Mouse (Mus musculus) small intestine, adult 2 months (tissue): Measurements from ENCODE around the gene Dtx1. TPM values are rescaled to one million over a fixed set of nuclear protein-coding genes. Genes with fewer than 3 reads are reported as not detected.

ENCODE experiments used
- H3K27ac ChIP-seq: fragments of 200-500 bp; 2 replicates; pipeline ENCODE4 v1.5.1; 2012; ENCODE audit warnings: low read depth, low read length, control low read depth, inconsistent platforms; ENCODE audit not compliant: insufficient read depth
- H3K27me3 ChIP-seq: fragments of 200-500 bp; 2 replicates; pipeline ENCODE4 v1.6.1; 2012; ENCODE audit warnings: mild to moderate bottlenecking, moderate library complexity, low read length, inconsistent platforms; ENCODE audit not compliant: control insufficient read depth, insufficient read depth
- H3K36me3 ChIP-seq: fragments of 200-500 bp; 2 replicates; pipeline ENCODE4 v1.6.1; 2012; ENCODE audit warnings: mild to moderate bottlenecking, low read length, control low read depth, inconsistent platforms; ENCODE audit not compliant: control insufficient read depth, insufficient read depth
- H3K4me1 ChIP-seq: fragments of 200-500 bp; 2 replicates; pipeline ENCODE4 v1.6.1; 2012; ENCODE audit warnings: low read length, inconsistent platforms, mixed read lengths; ENCODE audit not compliant: control insufficient read depth, insufficient read depth, insufficient read length
- H3K4me3 ChIP-seq: fragments of 200-500 bp; 2 replicates; pipeline ENCODE4 v1.5.1; 2012; ENCODE audit warnings: low read depth, mild to moderate bottlenecking, control low read depth, inconsistent platforms, low read length, moderate library complexity
- CTCF ChIP-seq: fragments of 200-500 bp; IDR thresholded peaks from 2 replicates; pipeline ENCODE4 v1.5.1; 2012; ENCODE audit warnings: low read depth, mild to moderate bottlenecking, control low read depth, inconsistent platforms, low read length, moderate library complexity, mixed read lengths; ENCODE audit not compliant: insufficient replicate concordance, insufficient read length; ENCODE audit errors: extremely low read depth
- POLR2A ChIP-seq: fragments of 200-500 bp; IDR thresholded peaks from 2 replicates; pipeline ENCODE4 v1.6.1; 2012; ENCODE audit warnings: low read depth, mild to moderate bottlenecking, control low read depth, inconsistent platforms, low read length, moderate library complexity
- WGBS: fragments of 180-500 bp; shearing (Covaris S2); methylation state at CpG from one replicate; pipeline ENCODE4 v1.1.7; 2018; 5-methylcytosine and 5-hydroxymethylcytosine counted together
- polyA plus RNA-seq: library from polyadenylated mRNA; depleted of rRNA; stranded (reverse); fragments of >200 nt; gene quantifications from 2 replicates; pipeline ENCODE4 v1.2.3, GENCODE M21; 2012

The Dtx1 gene
- polyA plus RNA-seq, 1 experiment = 31.1 TPM

DNA sequence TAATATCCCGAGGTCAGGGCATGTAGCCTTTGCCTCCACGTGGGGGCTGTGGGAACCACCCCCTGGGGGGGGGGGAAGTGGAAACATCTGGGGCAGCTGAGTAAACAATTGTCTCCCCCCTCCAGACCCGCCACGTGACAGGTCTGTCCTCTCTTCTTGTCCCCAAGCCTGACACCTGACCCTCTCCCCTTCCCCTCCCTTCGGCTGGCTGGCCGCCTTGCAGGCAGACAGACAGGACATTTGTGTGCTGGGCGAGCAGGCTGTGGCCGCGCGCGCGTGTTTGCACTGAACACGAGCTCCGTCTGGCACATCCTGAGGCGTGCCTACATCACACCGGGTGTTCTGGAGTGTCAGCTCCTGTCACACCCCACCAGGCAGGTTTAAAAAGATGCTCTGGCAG lies 5.2 kb downstream of the Dtx1 start:
- 7% methylated on average over 16 of the region's 16 CpGs for WGBS

GRCm38 (mm10) chr5:120704421-120704820 lies 7.3 kb downstream of the Dtx1 start:
- Histone ChIP-seq H3K36me3 (no peaks in the 10 kb centered on the region), H3K27ac (no peak overlapping the region), H3K27me3 (no peaks in the 10 kb centered on the region), H3K4me1 (no peaks in the 10 kb centered on the region), H3K4me3 (no peak overlapping the region)
- WGBS = 40% methylated on average over 6 of the region's 6 CpGs
- no peak for TF ChIP-seq POLR2A
- TF ChIP-seq CTCF = no peak

More for the DNA sequence above, 5.2 kb downstream of the Dtx1 start:
- H3K4me1 ChIP-seq = peaks cover 3% of the 10 kb centered on the region; the same call in 1 of the 2 replicates
- H3K4me3 ChIP-seq = no peak overlapping the region; the same call in 1 of the 2 replicates
- H3K27me3 ChIP-seq = peaks cover 7% of the 10 kb centered on the region; the same call in 1 of the 2 replicates
- no peak for TF ChIP-seq CTCF
- no peak overlapping the region for H3K27ac ChIP-seq
- no peaks in the 10 kb centered on the region for H3K36me3 ChIP-seq

DNA sequence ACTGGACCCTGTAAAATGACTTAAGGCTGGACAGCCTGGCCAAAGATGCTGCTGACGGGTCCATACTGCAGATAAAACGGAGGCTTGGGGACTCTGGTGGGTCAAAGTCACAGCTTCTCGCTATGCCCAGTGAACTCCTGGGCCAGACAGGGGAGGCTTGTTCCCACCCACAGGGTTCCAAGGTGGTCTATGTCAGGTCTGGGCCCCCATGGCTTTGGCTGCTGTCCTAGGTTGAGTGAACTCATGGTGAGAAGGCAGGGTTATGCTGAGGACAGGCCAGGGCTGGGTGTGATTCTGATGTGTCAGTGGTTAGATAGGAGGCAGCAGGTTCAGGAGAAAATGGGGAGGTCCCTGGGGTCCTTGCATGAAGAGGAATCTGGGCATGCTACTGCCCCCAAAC lies 8.1 kb downstream of the Dtx1 start:
- H3K4me1 ChIP-seq = no peaks in the 10 kb centered on the region
- WGBS = 86% methylated on average over 3 of the region's 3 CpGs
- TF ChIP-seq POLR2A (no peak), CTCF (no peak)
- H3K27ac ChIP-seq = no peak overlapping the region
- no peaks in the 10 kb centered on the region for H3K36me3 ChIP-seq
- H3K27me3 ChIP-seq = 0 out of 2 replicates have a peak, but pooled peaks cover 2% of the 10 kb centered on the region
- no peak overlapping the region for H3K4me3 ChIP-seq

DNA sequence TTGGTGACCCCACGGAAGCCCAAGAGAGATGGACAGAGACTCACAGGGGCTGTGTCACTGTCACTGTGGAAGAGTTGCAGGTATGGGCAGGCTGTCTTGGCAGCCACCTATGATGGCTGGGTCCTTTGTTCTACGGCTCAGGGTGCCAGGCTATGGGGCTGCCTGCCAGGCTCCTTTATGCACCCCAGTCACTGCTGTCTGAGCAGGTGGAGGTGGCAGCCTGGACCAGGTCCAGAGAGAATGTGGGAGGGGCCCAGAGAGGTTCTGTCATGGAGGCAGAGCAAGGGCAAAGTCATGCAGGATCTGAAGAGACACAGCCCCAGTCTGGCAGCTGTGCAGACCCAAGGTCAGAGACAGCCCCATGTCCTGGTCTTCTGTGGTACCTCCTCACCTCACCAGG lies 8.8 kb downstream of the Dtx1 start:
- Histone ChIP-seq H3K27ac (no peak overlapping the region), H3K4me3 (no peak overlapping the region), H3K27me3 (0 out of 2 replicates have a peak, but pooled peaks cover 2% of the 10 kb centered on the region), H3K36me3 (no peaks in the 10 kb centered on the region), H3K4me1 (no peaks in the 10 kb centered on the region)
- WGBS = 44% methylated on average over 2 of the region's 2 CpGs
- TF ChIP-seq POLR2A (no peak), CTCF (no peak)

- Histone ChIP-seq H3K27me3 (0 out of 2 replicates have a peak, but pooled peaks cover 2% of the 10 kb centered on the region), H3K4me1 (no peaks in the 10 kb centered on the region), H3K4me3 (no peak overlapping the region), H3K36me3 (no peaks in the 10 kb centered on the region), H3K27ac (no peak overlapping the region)
- 34% methylated on average over 4 of the region's 4 CpGs for WGBS
- no peak for TF ChIP-seq CTCF
- TF ChIP-seq POLR2A = no peak
Observed at GRCm38 (mm10) chr5:120702421-120702820, 9.3 kb downstream of the Dtx1 start.

- TF ChIP-seq CTCF (no peak; the same call in 1 of the 2 replicates), POLR2A (no peak)
- H3K4me3 ChIP-seq = no peak overlapping the region
- H3K4me1 ChIP-seq = peaks cover 2% of the 10 kb centered on the region; the same call in 1 of the 2 replicates
- 0 out of 2 replicates have a peak, but pooled peaks cover 2% of the 10 kb centered on the region for H3K27me3 ChIP-seq
- no peak overlapping the region for H3K27ac ChIP-seq
- H3K36me3 ChIP-seq = no peaks in the 10 kb centered on the region
- 52% methylated on average over 11 of the region's 11 CpGs for WGBS
Observed at GRCm38 (mm10) chr5:120700996-120701790, 10.5 kb downstream of the Dtx1 start.

DNA sequence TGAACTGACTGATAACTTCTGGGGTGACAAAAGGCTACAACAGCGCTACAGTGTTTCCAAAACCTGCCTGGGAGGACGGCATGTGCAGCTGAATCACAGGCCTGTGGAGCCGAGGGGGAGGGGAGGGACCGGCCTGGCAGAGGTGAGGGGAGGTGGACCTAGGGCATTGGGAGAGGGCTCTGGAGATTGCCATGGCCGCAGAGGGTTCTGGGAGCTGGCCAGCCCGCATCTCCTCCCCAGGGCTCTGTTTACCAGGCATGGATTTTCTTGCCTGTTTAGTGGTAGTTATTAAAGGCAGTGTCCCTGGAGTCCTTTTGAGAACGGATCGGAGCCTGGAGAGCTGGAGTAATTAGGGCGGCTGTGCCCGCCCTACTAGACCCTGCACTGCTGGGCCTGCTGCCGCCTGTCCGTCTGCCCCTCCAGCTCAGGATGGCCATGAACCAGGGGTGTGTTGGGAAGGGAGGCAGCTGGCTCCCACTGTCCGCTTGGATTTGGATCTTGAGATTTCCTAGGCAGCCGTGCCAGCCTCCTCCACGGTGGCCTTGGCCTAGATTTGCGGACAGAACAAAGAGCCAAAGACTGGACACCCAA lies 12.8 kb downstream of the Dtx1 start:
- Histone ChIP-seq H3K4me3 (no peak overlapping the region), H3K27ac (no peak overlapping the region), H3K4me1 (peaks cover 3% of the 10 kb centered on the region), H3K36me3 (no peaks in the 10 kb centered on the region), H3K27me3 (peaks cover 14% of the 10 kb centered on the region)
- WGBS = 50% methylated on average over 16 of the region's 16 CpGs
- TF ChIP-seq POLR2A = no peak
- no peak for TF ChIP-seq CTCF
